In genomic region chr6:72552171-72553078, GRCm38 (mm10) we compare ENCODE assay signal across 8 mouse cellular contexts. TPM values are rescaled to one million over a fixed set of nuclear protein-coding genes. Genes with fewer than 3 reads are reported as not detected.
A peak's percentile ranks its signal among the peaks of the same experiment; 100 is the strongest.
DNase-seq lines count a peak whose midpoint lies in the region; ATAC-seq lines count a peak whose summit lies in the region.

No protein-coding gene starts in this region.

- DNase-seq in spleen, adult 18-20 months = peak; percentile 55 to 56
- DNase-seq in spleen, postnatal 14 days (ENCODE audit: low spot score in 2 of 2) = no peak
- peak; percentile 87 for DNase-seq in embryo, embryonic 10 days (ENCODE audit: low spot score)
- DNase-seq in gastrocnemius, postnatal 36 days = peak; percentile 57 to 59
- DNase-seq in intestine, embryonic 14.5 days (ENCODE audit: low spot score) = peak; percentile 80
- DNase-seq in liver = peak; percentile 68

- H3K27me3 ChIP-seq in intestine, embryonic 14.5 days (replicated peaks; ENCODE audit: control insufficient read depth, insufficient read depth, low read length) = no peaks in the 10 kb centered on the region
- H3K27me3 ChIP-seq in midbrain, embryonic 16.5 days (ENCODE audit: control insufficient read depth, insufficient read depth, low read depth, low read length) = no peaks in the 10 kb centered on the region
- no peaks in the 10 kb centered on the region for H3K27me3 ChIP-seq in stomach, embryonic 15.5 days (replicated peaks)

- H3K36me3 ChIP-seq in intestine, embryonic 14.5 days (ENCODE audit: control insufficient read depth, insufficient read depth, low read length) = no peaks in the 10 kb centered on the region
- no peaks in the 10 kb centered on the region for H3K36me3 ChIP-seq in midbrain, embryonic 16.5 days (ENCODE audit: control insufficient read depth, insufficient read depth, low read length)
- no peaks in the 10 kb centered on the region for H3K36me3 ChIP-seq in stomach, embryonic 15.5 days

- peak overlapping the region; percentile 84 for H3K27ac ChIP-seq in intestine, embryonic 14.5 days (ENCODE audit: low read depth)
- peak overlapping the region; percentile 69; the same call in 1 of the 2 replicates for H3K27ac ChIP-seq in midbrain, embryonic 16.5 days (ENCODE audit: low read length)
- peak overlapping the region; percentile 91 for H3K27ac ChIP-seq in stomach, embryonic 15.5 days

- H3K9ac ChIP-seq in intestine, embryonic 14.5 days (ENCODE audit: low read length) = peak overlapping the region; percentile 32
- peak overlapping the region; percentile 65 for H3K9ac ChIP-seq in midbrain, embryonic 16.5 days (ENCODE audit: low read depth, low read length)
- no peak overlapping the region for H3K9ac ChIP-seq in stomach, embryonic 15.5 days

- ATAC-seq in intestine, embryonic 14.5 days (replicated peaks; ENCODE audit: low FRiP score, low TSS enrichment, low read depth) = peak; percentile 84
- peak; percentile 77 for ATAC-seq in midbrain, embryonic 16.5 days
- ATAC-seq in stomach, embryonic 15.5 days (ENCODE audit: insufficient read depth, low FRiP score, low read depth) = peak; percentile 92

- peak overlapping the region; percentile 56 for H3K4me2 ChIP-seq in intestine, embryonic 14.5 days (ENCODE audit: low read length)
- peak overlapping the region; percentile 74 for H3K4me2 ChIP-seq in midbrain, embryonic 16.5 days (ENCODE audit: low read length)
- peak overlapping the region; percentile 60 for H3K4me2 ChIP-seq in stomach, embryonic 15.5 days

- intact Hi-C loops in gastrocnemius, postnatal 36 days (cut with DNase I) = no loop called here

- peak overlapping the region; percentile 34 for H3K4me3 ChIP-seq in intestine, embryonic 14.5 days (ENCODE audit: low read depth, low read length)
- peak overlapping the region; percentile 38 for H3K4me3 ChIP-seq in midbrain, embryonic 16.5 days (ENCODE audit: low read depth, low read length)
- H3K4me3 ChIP-seq in stomach, embryonic 15.5 days (replicated peaks) = peak overlapping the region; percentile 35

- peaks cover 17% of the 10 kb centered on the region for H3K4me1 ChIP-seq in intestine, embryonic 14.5 days (replicated peaks; ENCODE audit: control insufficient read depth, insufficient read depth, low read length)
- peaks cover 12% of the 10 kb centered on the region for H3K4me1 ChIP-seq in midbrain, embryonic 16.5 days (ENCODE audit: control insufficient read depth, insufficient read depth, low read length)
- peaks cover 19% of the 10 kb centered on the region for H3K4me1 ChIP-seq in stomach, embryonic 15.5 days

- 15% methylated on average over 27 of the region's 27 CpGs for WGBS in intestine, embryonic 14.5 days
- WGBS in midbrain, embryonic 16.5 days = 14% methylated on average over 27 of the region's 27 CpGs
- WGBS in stomach, embryonic 15.5 days = 14% methylated on average over 27 of the region's 27 CpGs

- H3K9me3 ChIP-seq in intestine, embryonic 14.5 days (ENCODE audit: control insufficient read depth, low read length) = no peaks in the 10 kb centered on the region
- no peaks in the 10 kb centered on the region for H3K9me3 ChIP-seq in midbrain, embryonic 16.5 days (replicated peaks; ENCODE audit: control insufficient read depth, low read length, poor library complexity, severe bottlenecking)
- H3K9me3 ChIP-seq in stomach, embryonic 15.5 days = no peaks in the 10 kb centered on the region

RNA-seq across cellular contexts. Expression of gene Capg, which starts 8.2 kb away (rescaled TPM):
- total RNA-seq in gastrocnemius, postnatal 36 days (2021) = 10 to 100 TPM in 1 of 2 experiments, 1 to 10 TPM in 1; 7.2 to 11.8 TPM
- polyA plus RNA-seq in intestine, embryonic 14.5 days (2014; fragmentation: Nextera tagmentation; extraction: Ambion mirVana) = 36.7 and 37.9 TPM in 2 replicates
- polyA plus RNA-seq in midbrain, embryonic 16.5 days (2015; fragmentation: Nextera tagmentation; extraction: Ambion mirVana) = 5.9 and 6.8 TPM in 2 replicates
- polyA plus RNA-seq in stomach, embryonic 15.5 days (2015; fragmentation: Nextera tagmentation; extraction: Ambion mirVana) = 80.9 and 98.6 TPM in 2 replicates

RNA-seq across cellular contexts. Expression of gene Sh2d6, which starts 30.9 kb away (rescaled TPM):
- 1 to 10 TPM in 1 of 2 experiments, under 1 TPM in 1; 0.66 to 1.7 TPM for total RNA-seq in gastrocnemius, postnatal 36 days (2021)
- 0.18 and 0.27 TPM in 2 replicates for polyA plus RNA-seq in intestine, embryonic 14.5 days (2014; fragmentation: Nextera tagmentation; extraction: Ambion mirVana)
- 0.65 and 0.84 TPM in 2 replicates for polyA plus RNA-seq in midbrain, embryonic 16.5 days (2015; fragmentation: Nextera tagmentation; extraction: Ambion mirVana)
- 0.18 and 0.22 TPM in 2 replicates for polyA plus RNA-seq in stomach, embryonic 15.5 days (2015; fragmentation: Nextera tagmentation; extraction: Ambion mirVana)

RNA-seq across cellular contexts. Expression of gene Elmod3, which starts 45.8 kb away (rescaled TPM):
- 1 to 10 TPM; 6.1 to 9.5 TPM for total RNA-seq in gastrocnemius, postnatal 36 days (2021)
- 14.2 and 15.1 TPM in 2 replicates for polyA plus RNA-seq in intestine, embryonic 14.5 days (2014; fragmentation: Nextera tagmentation; extraction: Ambion mirVana)
- polyA plus RNA-seq in midbrain, embryonic 16.5 days (2015; fragmentation: Nextera tagmentation; extraction: Ambion mirVana) = 17.3 and 17.8 TPM in 2 replicates
- polyA plus RNA-seq in stomach, embryonic 15.5 days (2015; fragmentation: Nextera tagmentation; extraction: Ambion mirVana) = 13.7 and 15.9 TPM in 2 replicates

RNA-seq across cellular contexts. Expression of gene Retsat, which starts 45.9 kb away (rescaled TPM):
- total RNA-seq in gastrocnemius, postnatal 36 days (2021) = 10 to 100 TPM; 70.2 to 71.6 TPM
- polyA plus RNA-seq in intestine, embryonic 14.5 days (2014; fragmentation: Nextera tagmentation; extraction: Ambion mirVana) = 20.7 and 21.3 TPM in 2 replicates
- polyA plus RNA-seq in midbrain, embryonic 16.5 days (2015; fragmentation: Nextera tagmentation; extraction: Ambion mirVana) = 5.9 and 6.3 TPM in 2 replicates
- 21.5 and 22.3 TPM in 2 replicates for polyA plus RNA-seq in stomach, embryonic 15.5 days (2015; fragmentation: Nextera tagmentation; extraction: Ambion mirVana)

Comparison
In these comparisons a context has a peak if more than half of its experiments do, and no peak if none do; other contexts are left out.
1. DNase-seq: peak in spleen, adult 18-20 months (2 of 2), embryo, embryonic 10 days (single experiment), gastrocnemius, postnatal 36 days (2 of 2), intestine, embryonic 14.5 days (single experiment) and liver (single experiment); none in spleen, postnatal 14 days (0 of 2).
2. Peak in every context shown above with its lines, with median percentiles within 50 percentile points of each other: ATAC-seq, H3K27ac ChIP-seq, H3K4me2 ChIP-seq and H3K4me3 ChIP-seq.